Mouse (Mus musculus) right cerebral cortex, postnatal 14 days (tissue): Measurements from ENCODE around the gene D630045J12Rik.

Experiments
- DNase-seq: peaks from one replicate; pipeline ENCODE4 v3.0.0; 2022

D630045J12Rik gene

DNA sequence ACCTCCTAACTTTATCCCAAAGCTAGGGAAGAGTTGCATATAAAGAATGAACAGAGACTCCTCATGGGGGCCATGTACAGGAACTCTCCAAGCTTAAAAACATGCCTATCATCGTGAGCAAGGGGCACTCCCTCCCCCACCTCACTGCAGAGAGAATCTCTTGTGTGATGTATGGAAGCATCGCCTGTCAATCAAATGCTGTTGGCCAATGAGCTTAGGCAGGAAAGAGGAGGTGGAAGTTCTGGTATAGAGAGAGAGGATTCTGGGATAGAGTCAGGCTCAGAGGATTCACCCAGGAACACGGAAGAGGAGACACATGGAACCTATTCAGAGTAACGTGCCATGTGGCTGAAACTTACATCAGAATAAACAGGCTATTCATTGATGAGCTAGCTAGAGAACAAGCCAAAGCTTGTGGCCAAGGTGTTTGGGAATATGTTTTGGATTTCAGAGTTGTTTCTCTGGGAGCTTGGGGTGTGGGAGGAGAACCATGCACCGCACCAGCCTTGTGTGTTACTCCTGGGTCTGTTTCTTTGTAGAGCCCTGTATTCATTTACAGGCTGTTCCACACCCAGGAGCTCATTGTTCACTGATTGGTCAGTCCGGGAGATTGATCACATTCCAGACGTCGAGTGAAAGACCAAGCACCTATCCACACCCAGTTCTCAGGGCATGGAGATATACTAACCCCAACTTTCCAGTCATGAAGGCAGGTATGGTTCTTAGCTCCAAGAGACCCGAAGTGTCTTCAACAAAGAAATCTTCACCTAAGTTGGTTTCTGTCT, 166.4 kb downstream of the D630045J12Rik start:
- DNase-seq: no peak

DNA sequence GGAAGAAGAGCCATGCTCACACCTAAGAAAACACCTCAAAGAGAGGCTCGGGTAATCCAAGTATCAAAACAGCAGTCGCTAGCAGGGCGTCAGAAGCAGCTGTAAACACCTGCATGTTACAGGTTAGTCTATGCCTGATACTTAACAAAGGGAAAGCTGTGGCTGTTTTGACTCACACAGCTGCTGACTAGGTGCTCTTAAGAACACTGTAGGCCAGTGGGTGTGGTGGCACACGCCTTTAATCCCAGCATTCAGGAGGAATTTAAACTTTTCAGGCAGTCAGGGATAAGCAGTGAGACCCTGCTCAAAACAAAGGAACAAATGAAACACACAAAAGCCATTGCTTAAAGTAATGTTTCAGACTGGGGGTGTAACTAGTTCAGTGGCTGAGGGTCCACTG, 170.6 kb downstream of the D630045J12Rik start:
- DNase-seq: no peak

DNA sequence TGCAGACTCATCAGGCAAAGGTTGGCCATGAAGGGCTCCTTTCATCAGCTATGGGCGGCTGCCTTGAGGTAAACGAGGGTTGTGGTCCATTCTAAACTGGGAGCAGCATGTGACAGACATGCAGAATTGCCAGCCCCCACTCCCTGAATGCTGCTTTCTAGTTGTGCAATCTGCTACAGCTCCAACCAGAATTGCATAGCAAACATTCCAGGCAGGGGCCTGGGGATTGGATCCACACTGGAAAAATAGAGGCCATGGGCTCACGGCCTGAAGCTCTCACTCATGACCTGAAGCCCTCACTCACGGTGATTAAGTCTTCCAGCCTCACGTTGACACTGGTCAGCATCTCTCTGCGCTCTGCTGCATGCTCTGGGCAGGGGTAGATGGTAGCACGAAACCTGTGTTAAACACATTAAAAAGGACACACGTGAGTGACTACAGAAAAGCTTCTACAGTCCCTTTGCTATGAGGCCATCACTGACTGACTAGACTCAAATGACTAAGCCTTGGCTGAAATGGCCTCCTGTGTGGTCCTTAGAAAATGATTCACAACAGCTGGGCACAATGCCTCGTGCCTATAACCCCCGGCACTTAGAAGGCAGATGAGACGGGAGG, 172.0 kb downstream of the D630045J12Rik start:
- DNase-seq: no peak

DNA sequence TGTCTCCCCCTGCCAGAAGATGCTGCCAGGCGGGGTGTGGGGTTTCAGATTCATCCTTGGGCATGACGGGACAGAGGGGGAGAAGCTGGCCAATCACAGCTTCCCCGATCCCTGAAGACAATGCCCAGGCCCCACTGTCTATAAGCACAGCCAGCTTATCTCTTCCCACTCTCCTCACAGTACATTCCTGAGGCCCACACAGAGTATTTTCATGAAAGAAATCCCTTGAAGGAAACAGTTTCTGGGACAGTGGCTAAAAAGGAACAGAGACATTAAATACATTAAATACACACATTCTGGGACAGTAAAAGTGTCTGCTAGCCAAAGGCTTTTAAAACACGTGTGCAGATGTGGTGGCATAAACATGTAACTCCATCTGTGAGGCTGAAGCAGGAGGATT, 173.4 kb downstream of the D630045J12Rik start:
- no peak for DNase-seq

DNA sequence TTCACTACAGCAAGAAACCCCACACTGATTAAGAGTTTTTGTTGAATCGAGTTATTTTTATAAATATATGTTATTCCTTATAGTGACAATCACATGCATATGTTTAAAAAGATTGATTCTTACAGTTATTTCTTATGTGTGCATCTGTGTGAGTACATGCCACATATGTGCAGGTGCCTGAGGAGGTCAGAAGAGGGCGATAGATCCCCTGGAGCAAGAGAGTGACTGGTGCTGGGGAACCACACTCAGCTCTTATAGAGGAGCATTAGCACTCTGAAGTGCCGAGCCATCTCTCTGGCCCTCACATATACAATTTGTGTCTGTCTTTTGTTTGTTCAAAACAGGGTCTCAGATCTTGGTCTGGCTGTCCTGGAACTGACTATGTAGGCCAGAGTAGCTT, 180.2 kb downstream of the D630045J12Rik start:
- no peak for DNase-seq
